Comparison of ENCODE assay signal across 13 mouse cellular contexts in the genomic region with DNA sequence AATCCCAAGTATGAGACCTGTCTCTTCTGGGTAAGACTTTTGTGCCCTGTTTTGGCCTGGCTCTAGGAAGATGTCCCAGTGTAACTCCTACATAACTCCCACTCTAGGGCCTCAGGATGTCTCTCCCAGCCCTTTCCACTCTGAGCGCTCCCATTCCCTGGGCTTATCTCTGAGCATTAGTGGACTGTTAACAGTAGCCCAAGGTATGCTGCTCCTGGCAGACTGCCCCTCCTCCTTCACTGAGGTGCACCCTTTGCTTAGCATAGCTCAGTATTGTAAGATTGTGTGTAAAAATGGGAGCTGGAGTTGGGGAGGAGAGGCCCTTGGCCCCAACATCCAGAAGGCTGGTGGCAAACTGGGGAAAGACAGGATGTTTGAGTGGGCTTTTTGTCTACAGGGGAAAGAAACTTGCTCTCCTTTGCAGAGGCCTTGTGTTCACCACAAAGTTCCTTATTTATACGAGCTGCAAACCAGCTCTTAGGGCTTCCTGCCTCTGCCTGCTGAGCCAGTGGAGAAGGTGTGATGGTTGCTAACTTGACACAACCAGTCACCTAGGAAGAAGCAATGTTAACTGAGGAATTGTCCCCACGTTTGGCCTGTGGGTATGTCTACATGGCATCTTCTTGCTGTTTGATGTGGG. TPM values are rescaled to one million over a fixed set of nuclear protein-coding genes. Genes with fewer than 3 reads are reported as not detected.
A peak's percentile ranks its signal among the peaks of the same experiment; 100 is the strongest.
DNase-seq lines count a peak whose midpoint lies in the region; ATAC-seq and TF ChIP-seq lines count a peak whose summit lies in the region.
"Had no signal": no experiment of that assay in that cellular context is flagged by ENCODE, and none has a peak within 500 bp of the region (broad histone marks: within the 10 kb centered on the region; RNA-seq: fewer than 3 reads in every experiment).

No protein-coding gene starts in this region.

- H3K27me3 ChIP-seq in heart, embryonic 15.5 days = 0 out of 2 replicates have a peak, but pooled peaks cover 7% of the 10 kb centered on the region
- H3K27me3 ChIP-seq in MEL (ENCODE audit: control insufficient read depth in 1 of 2, insufficient read depth in 2 of 2, low read length in 2 of 2) = no peaks in the 10 kb centered on the region
- H3K27me3 ChIP-seq: midbrain, embryonic 15.5 days; neural tube, embryonic 12.5 days had no signal

- H3K79me2 ChIP-seq in MEL (ENCODE audit: control insufficient read depth, insufficient read depth, low read length, poor library complexity) = no peaks in the 10 kb centered on the region; the same call in 1 of the 2 replicates

- ATAC-seq in heart, embryonic 15.5 days (replicated peaks; ENCODE audit: insufficient number of reproducible peaks, insufficient read depth, low FRiP score, low read depth) = no peak
- ATAC-seq: midbrain, embryonic 15.5 days had no signal

- H3K9ac ChIP-seq in heart, embryonic 15.5 days = no peak overlapping the region
- H3K9ac ChIP-seq in MEL (ENCODE audit: control insufficient read depth, low read depth, low read length, poor library complexity, severe bottlenecking) = no peak overlapping the region
- H3K9ac ChIP-seq: midbrain, embryonic 15.5 days; neural tube, embryonic 12.5 days had no signal

- no peak for TF ChIP-seq RAD21 in MEL (IDR thresholded peaks at IDR 0.05; ENCODE audit: low read depth, low read length)

- H3K4me1 ChIP-seq in heart, embryonic 15.5 days (replicated peaks) = peaks cover 44% of the 10 kb centered on the region
- H3K4me1 ChIP-seq in MEL (ENCODE audit: control insufficient read depth in 1 of 2, insufficient read depth in 2 of 2, low read length in 2 of 2) = peaks cover 14 to 30% of the 10 kb centered on the region in 2 experiments

- 44% methylated on average over 3 of the region's 3 CpGs for WGBS in heart, embryonic 15.5 days

- H3K36me3 ChIP-seq in heart, embryonic 15.5 days = no peaks in the 10 kb centered on the region
- peaks cover 0 to 18% of the 10 kb centered on the region in 2 experiments; a peak in 2 of 4 replicates for H3K36me3 ChIP-seq in MEL (ENCODE audit: control insufficient read depth in 1 of 2, insufficient read depth in 2 of 2, low read length in 2 of 2)
- H3K36me3 ChIP-seq: midbrain, embryonic 15.5 days had no signal

- 0 out of 4 replicates have a peak, but pooled peaks of 1 of the 2 experiments have one; percentile 42 for TF ChIP-seq POLR2A in MEL (IDR thresholded peaks at IDR 0.05; ENCODE audit: control insufficient read depth in 1 of 2, insufficient read depth in 1 of 2, low read depth in 1 of 2, low read length in 2 of 2, poor library complexity in 1 of 2)

- intact Hi-C loops in left cerebral cortex, adult 2 months (cut with DNase I) = no loop called here

- TF ChIP-seq CTCF in left cerebral cortex, adult 2 months (IDR thresholded peaks at IDR 0.05) = no peak
- no peak for TF ChIP-seq CTCF in MEL (IDR thresholded peaks at IDR 0.05 in 2 of 3, conservative IDR thresholded peaks at IDR 0.05 in 1 of 3; ENCODE audit: control insufficient read depth in 1 of 3, insufficient read depth in 1 of 3, low read depth in 2 of 3, low read length in 3 of 3, poor library complexity in 1 of 3, severe bottlenecking in 1 of 3)

- DNase-seq in cerebellum, adult 9-10 months = peak; percentile 37
- DNase-seq in cerebellum, adult 9-11 months = no peak
- DNase-seq in heart, adult 11 months = no peak
- no peak for DNase-seq in left cerebral cortex, adult 2 months (ENCODE audit: extremely low spot score in 1 of 2, low spot score in 2 of 2)
- no peak for DNase-seq in left cerebral cortex, adult 18-20 months (ENCODE audit: low spot score in 2 of 2)
- peak; percentile 73 for DNase-seq in MEL (ENCODE audit: low read depth, low spot score)
- DNase-seq in spleen, adult 12 weeks (ENCODE audit: low spot score) = no peak
- DNase-seq: liver; spleen, adult 18-20 months had no signal

- H3K4me2 ChIP-seq in heart, embryonic 15.5 days = no peak overlapping the region
- H3K4me2 ChIP-seq: midbrain, embryonic 15.5 days; neural tube, embryonic 12.5 days had no signal

- peak; percentile 38 to 39; a peak in 2 of 4 replicates for TF ChIP-seq EP300 in MEL (IDR thresholded peaks at IDR 0.05; ENCODE audit: low read depth in 1 of 2, low read length in 2 of 2)

- H3K27ac ChIP-seq in heart, embryonic 15.5 days = peak overlapping the region; percentile 50
- peak overlapping the region; percentile 48; the same call in 1 of the 2 replicates for H3K27ac ChIP-seq in left cerebral cortex, adult 2 months
- no peak overlapping the region for H3K27ac ChIP-seq in MEL (ENCODE audit: control insufficient read depth, low read depth, low read length)
- H3K27ac ChIP-seq: midbrain, embryonic 15.5 days; neural tube, embryonic 12.5 days had no signal

- no peaks in the 10 kb centered on the region for H3K9me3 ChIP-seq in heart, embryonic 15.5 days (replicated peaks)
- no peaks in the 10 kb centered on the region for H3K9me3 ChIP-seq in MEL (replicated peaks; ENCODE audit: insufficient read depth, low read length)
- H3K9me3 ChIP-seq: midbrain, embryonic 15.5 days; neural tube, embryonic 12.5 days had no signal

- H3K4me3 ChIP-seq in heart, embryonic 15.5 days = no peak overlapping the region
- H3K4me3 ChIP-seq in left cerebral cortex, adult 2 months = no peak overlapping the region
- no peak overlapping the region for H3K4me3 ChIP-seq in MEL (ENCODE audit: control insufficient read depth in 1 of 2, insufficient read depth in 1 of 2, low read depth in 2 of 2, low read length in 2 of 2)
- H3K4me3 ChIP-seq: erythroblast, embryonic 14.5 days; midbrain, embryonic 15.5 days; neural tube, embryonic 12.5 days had no signal

TF ChIP-seq in MEL, 35 proteins besides CTCF, POLR2A, EP300 and RAD21 (continues in another document):
- TF ChIP-seq MAFK (IDR thresholded peaks at IDR 0.05; ENCODE audit: borderline replicate concordance, low read depth, low read length) (no peak), MEF2A (IDR thresholded peaks at IDR 0.05; ENCODE audit: extremely low read depth, insufficient replicate concordance, low read depth, low read length, poor library complexity, severe bottlenecking) (no peak), ZKSCAN1 (IDR thresholded peaks at IDR 0.05; ENCODE audit: low read depth, low read length) (peak; percentile 50; the same call in 1 of the 2 replicates), USF1 (IDR thresholded peaks at IDR 0.05; ENCODE audit: low read depth, low read length) (no peak), CHD2 (IDR thresholded peaks at IDR 0.05; ENCODE audit: low read length) (no peak; the same call in 1 of the 2 replicates), ZNF384 (IDR thresholded peaks at IDR 0.05; ENCODE audit: low read depth, low read length) (no peak), TAL1 (IDR thresholded peaks at IDR 0.05; ENCODE audit: low read length) (no peak), NRF1 (IDR thresholded peaks at IDR 0.05; ENCODE audit: insufficient read depth, low read depth, low read length, poor library complexity, severe bottlenecking) (no peak), KAT2A (conservative IDR thresholded peaks at IDR 0.05; ENCODE audit: low read depth, low read length) (no peak), SMC3 (IDR thresholded peaks at IDR 0.05; ENCODE audit: low read depth, low read length) (no peak; the same call in 1 of the 2 replicates), MAX (IDR thresholded peaks at IDR 0.05; ENCODE audit: low read length) (0 out of 2 replicates have a peak, but pooled peaks have one; percentile 27), POLR2AphosphoS2 (IDR thresholded peaks at IDR 0.05; ENCODE audit: low read length) (peak; percentile 73), POLR2AphosphoS5 (IDR thresholded peaks at IDR 0.05; ENCODE audit: borderline replicate concordance, low read depth, low read length) (0 out of 2 replicates have a peak, but pooled peaks have one; percentile 5), ZMIZ1 (IDR thresholded peaks at IDR 0.05; ENCODE audit: low read depth, low read length) (no peak), TBP (IDR thresholded peaks at IDR 0.05; ENCODE audit: low read depth, low read length) (no peak), USF2 (IDR thresholded peaks at IDR 0.05; ENCODE audit: borderline replicate concordance in 1 of 2, insufficient read depth in 1 of 2, low read depth in 1 of 2, low read length in 2 of 2) (no peak), NELFE (IDR thresholded peaks at IDR 0.05; ENCODE audit: low read depth, low read length) (0 out of 2 replicates have a peak, but pooled peaks have one; percentile 25), ZC3H11A (IDR thresholded peaks at IDR 0.05; ENCODE audit: low read depth, low read length) (no peak), UBTF (IDR thresholded peaks at IDR 0.05; ENCODE audit: borderline replicate concordance, insufficient read depth, low read depth, low read length) (no peak)

RNA-seq across cellular contexts. Expression of a gene that starts 11.1 kb away (rescaled TPM):
- polyA plus RNA-seq in heart, embryonic 15.5 days (2015; fragmentation: Nextera tagmentation; extraction: Ambion mirVana) = 32.1 and 48.3 TPM in 2 replicates
- 10 to 100 TPM; 10.1 to 13.7 TPM for total RNA-seq in left cerebral cortex, adult 2 months (2021)
- 10 to 100 TPM; 10.4 to 12.2 TPM for total RNA-seq in left cerebral cortex, adult 18-20 months (2021)
- 19.0 and 20.1 TPM in 2 replicates for total RNA-seq in MEL (2012; rRNA removed)
- polyA plus RNA-seq in MEL (2012; ENCODE audit: insufficient read depth in 1 of 2, insufficient read length in 2 of 2, low read depth in 1 of 2, low replicate concordance in 2 of 2, missing spikeins in 1 of 2) = 10 to 100 TPM in 1 of 2 experiments, not detected in 1; 61.0 TPM

RNA-seq across cellular contexts. Expression of a gene that starts 23.2 kb away (rescaled TPM):
- 19.4 and 23.5 TPM in 2 replicates for polyA plus RNA-seq in heart, embryonic 15.5 days (2015; fragmentation: Nextera tagmentation; extraction: Ambion mirVana)
- total RNA-seq in left cerebral cortex, adult 2 months (2021) = 10 to 100 TPM; 60.2 to 64.5 TPM
- 10 to 100 TPM; 67.9 to 68.5 TPM for total RNA-seq in left cerebral cortex, adult 18-20 months (2021)
- 0.88 and 1.8 TPM in 2 replicates for total RNA-seq in MEL (2012; rRNA removed)
- 1 to 10 TPM in 1 of 2 experiments, not detected in 1; 3.0 TPM for polyA plus RNA-seq in MEL (2012; ENCODE audit: insufficient read depth in 1 of 2, insufficient read length in 2 of 2, low read depth in 1 of 2, low replicate concordance in 2 of 2, missing spikeins in 1 of 2)

RNA-seq across cellular contexts. Expression of a gene that starts 23.5 kb away (rescaled TPM):
- 3.7 and 6.6 TPM in 2 replicates for polyA plus RNA-seq in heart, embryonic 15.5 days (2015; fragmentation: Nextera tagmentation; extraction: Ambion mirVana)
- total RNA-seq in left cerebral cortex, adult 2 months (2021) = 10 to 100 TPM; 57.9 to 62.2 TPM
- 10 to 100 TPM; 53.4 to 58.9 TPM for total RNA-seq in left cerebral cortex, adult 18-20 months (2021)
- total RNA-seq in MEL (2012; rRNA removed) = 0.75 and 1.0 TPM in 2 replicates
- 1 to 10 TPM in 1 of 2 experiments, not detected in 1; 3.9 TPM for polyA plus RNA-seq in MEL (2012; ENCODE audit: insufficient read depth in 1 of 2, insufficient read length in 2 of 2, low read depth in 1 of 2, low replicate concordance in 2 of 2, missing spikeins in 1 of 2)
- polyA plus RNA-seq: erythroblast, embryonic 14.5 days had no signal

RNA-seq across cellular contexts. Expression of a gene that starts 47.5 kb away (rescaled TPM):
- polyA plus RNA-seq in heart, embryonic 15.5 days (2015; fragmentation: Nextera tagmentation; extraction: Ambion mirVana) = 30.2 and 47.2 TPM in 2 replicates
- total RNA-seq in left cerebral cortex, adult 2 months (2021) = 10 to 100 TPM; 45.6 to 46.6 TPM
- total RNA-seq in left cerebral cortex, adult 18-20 months (2021) = 10 to 100 TPM; 45.0 to 47.0 TPM
- total RNA-seq in MEL (2012; rRNA removed) = 90.6 and 105 TPM in 2 replicates
- 100 to 1,000 TPM in 1 of 2 experiments, not detected in 1; 159 TPM for polyA plus RNA-seq in MEL (2012; ENCODE audit: insufficient read depth in 1 of 2, insufficient read length in 2 of 2, low read depth in 1 of 2, low replicate concordance in 2 of 2, missing spikeins in 1 of 2)

Comparison
In these comparisons a context has a peak if more than half of its experiments do, and no peak if none do; other contexts are left out.
1. DNase-seq: peak in cerebellum, adult 9-10 months (single experiment) and MEL (single experiment); none in cerebellum, adult 9-11 months (single experiment), heart, adult 11 months (single experiment), left cerebral cortex, adult 2 months (0 of 2), left cerebral cortex, adult 18-20 months (0 of 2) and spleen, adult 12 weeks (single experiment).
2. RNA of a gene that starts 23.2 kb away (total RNA-seq): 67.9 to 68.5 TPM in left cerebral cortex, adult 18-20 months and 60.2 to 64.5 TPM in left cerebral cortex, adult 2 months; 0.88 to 1.8 TPM in MEL; every median in the first group is over 10 times any median in the second.
3. RNA of a gene that starts 23.5 kb away (total RNA-seq): 57.9 to 62.2 TPM in left cerebral cortex, adult 2 months and 53.4 to 58.9 TPM in left cerebral cortex, adult 18-20 months; 0.75 to 1.0 TPM in MEL; every median in the first group is over 10 times any median in the second.